Mouse (Mus musculus) erythroblast, embryonic 14.5 days (primary cell): Measurements from ENCODE around the gene C2cd2l.

Experiments used
- GATA1 ChIP-seq: IDR thresholded peaks from 2 replicates; pipeline ENCODE4 v1.6.1; 2012; ENCODE audit warnings: low read length, inconsistent platforms, mixed read lengths
- TAL1 ChIP-seq: IDR thresholded peaks from 3 replicates; pipeline ENCODE4 v1.6.1; 2012; ENCODE audit warnings: low read length, inconsistent platforms, mixed read lengths

GRCm38 (mm10) chr9:44332918-44333638, 13.0 kb upstream of the C2cd2l start:
- TF ChIP-seq GATA1 (no peak), TAL1 (no peak)
